Mouse (Mus musculus): Measurements from ENCODE around the gene Fam151a. TPM values are rescaled to one million over a fixed set of nuclear protein-coding genes. Genes with fewer than 3 reads are reported as not detected.

Gene Fam151a
- polyA plus RNA-seq, 1 experiment from 2014 or later: 0.28 TPM

DNA sequence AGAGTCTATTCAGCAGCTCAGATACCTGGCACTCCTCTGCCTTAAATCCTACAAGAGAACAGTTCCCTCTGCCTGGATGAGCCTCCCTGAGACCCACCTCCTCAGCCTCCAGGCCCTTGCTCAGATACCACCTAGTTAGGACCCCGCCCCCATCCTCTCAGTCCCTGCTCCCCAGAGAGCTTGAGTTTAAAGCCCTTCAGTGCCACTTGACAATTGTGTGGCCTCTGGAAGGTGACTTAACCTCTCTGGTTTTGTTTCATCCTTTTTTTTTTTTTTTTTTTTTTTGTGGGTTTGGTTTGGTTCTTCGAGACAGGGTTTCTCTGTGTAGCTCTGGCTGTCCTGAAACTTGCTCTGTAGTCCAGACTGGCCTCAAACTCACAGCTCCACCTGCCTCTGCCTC lies 61.6 kb downstream of the Fam151a start:
- Histone ChIP-seq H3K27ac (no peak overlapping the region), H3K36me3 (no peaks in the 10 kb centered on the region)
- WGBS: 86% methylated on average over 2 of the region's 2 CpGs

More for the DNA sequence above, 61.6 kb downstream of the Fam151a start:
- H3K4me3 ChIP-seq: no peak overlapping the region
- no peak overlapping the region for H3K4me2 ChIP-seq (replicated peaks)
- H3K9ac ChIP-seq: no peak overlapping the region
- ATAC-seq (ENCODE audit: low FRiP score, low read depth): no peak
- no peaks in the 10 kb centered on the region for H3K9me3 ChIP-seq
- H3K27me3 ChIP-seq: no peaks in the 10 kb centered on the region
- H3K4me1 ChIP-seq: peaks cover 20% of the 10 kb centered on the region

Other genes with a start within 250 kb of the Fam151a start
- gene Bsnd, start 241.6 kb upstream of the Fam151a start, polyA plus RNA-seq (2015; fragmentation: Nextera tagmentation; extraction: Ambion mirVana): not detected in 2 replicates
- gene Dhcr24, start 172.9 kb upstream of the Fam151a start, polyA plus RNA-seq (2015; fragmentation: Nextera tagmentation; extraction: Ambion mirVana): 5.5 and 6.0 TPM in 2 replicates
- gene Lexm, start 116.6 kb upstream of the Fam151a start, polyA plus RNA-seq (2015; fragmentation: Nextera tagmentation; extraction: Ambion mirVana): 0.11 and 0.42 TPM in 2 replicates
- gene Ttc22, start 111.5 kb upstream of the Fam151a start, polyA plus RNA-seq (2015; fragmentation: Nextera tagmentation; extraction: Ambion mirVana): 1.2 and 2.0 TPM in 2 replicates
- gene Pars2, start 82.8 kb upstream of the Fam151a start, polyA plus RNA-seq (2015; fragmentation: Nextera tagmentation; extraction: Ambion mirVana): 13.6 and 15.6 TPM in 2 replicates
- 110 and 113 TPM in 2 replicates for gene Ttc4, start 54.9 kb upstream of the Fam151a start, polyA plus RNA-seq (2015; fragmentation: Nextera tagmentation; extraction: Ambion mirVana)
- gene Mroh7, start 3.0 kb upstream of the Fam151a start, polyA plus RNA-seq (2015; fragmentation: Nextera tagmentation; extraction: Ambion mirVana): 0.51 and 0.70 TPM in 2 replicates
- 5.1 and 5.5 TPM in 2 replicates for gene Acot11, start 71.1 kb downstream of the Fam151a start, polyA plus RNA-seq (2015; fragmentation: Nextera tagmentation; extraction: Ambion mirVana)
- 171 and 173 TPM in 2 replicates for gene Ssbp3, start 176.8 kb downstream of the Fam151a start, polyA plus RNA-seq (2015; fragmentation: Nextera tagmentation; extraction: Ambion mirVana)

Data from limb, embryonic 13.5 days (tissue).